Mouse (Mus musculus) cerebellum, postnatal 14 days (tissue): ENCODE measurements around the gene Tac2.
A peak's percentile ranks its signal among the peaks of the same experiment; 100 is the strongest.

Experiments
- DNase-seq, 2 experiments: peaks; one replicate each; pipeline ENCODE4 v3.0.0; 2021; ENCODE audit warnings: mixed read lengths in 2 of 2

Gene Tac2

DNA sequence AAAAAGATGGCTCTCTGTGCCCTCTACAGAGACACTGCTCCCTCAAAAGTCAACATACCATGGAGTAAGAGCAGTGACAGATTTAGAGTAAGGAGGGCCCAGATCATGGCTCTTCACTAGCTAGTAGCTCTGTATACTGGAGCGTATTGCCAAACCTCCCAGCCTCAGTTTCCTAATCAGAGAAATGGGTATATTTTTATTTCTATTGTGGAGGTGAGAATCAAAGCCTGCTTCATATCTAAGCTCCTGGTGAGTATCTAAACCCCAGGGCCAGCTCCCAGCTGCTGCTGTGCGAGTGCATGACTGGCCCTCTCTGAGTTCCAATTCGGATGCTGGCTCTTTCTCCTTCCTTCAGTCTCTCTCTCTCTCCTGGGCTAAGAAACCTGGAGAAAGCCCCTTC, at the start of gene Tac2:
Gene Tac2, plus strand, starts transcription at position 301 of the 400 bp plus-strand sequence.
- DNase-seq = no peak

DNA sequence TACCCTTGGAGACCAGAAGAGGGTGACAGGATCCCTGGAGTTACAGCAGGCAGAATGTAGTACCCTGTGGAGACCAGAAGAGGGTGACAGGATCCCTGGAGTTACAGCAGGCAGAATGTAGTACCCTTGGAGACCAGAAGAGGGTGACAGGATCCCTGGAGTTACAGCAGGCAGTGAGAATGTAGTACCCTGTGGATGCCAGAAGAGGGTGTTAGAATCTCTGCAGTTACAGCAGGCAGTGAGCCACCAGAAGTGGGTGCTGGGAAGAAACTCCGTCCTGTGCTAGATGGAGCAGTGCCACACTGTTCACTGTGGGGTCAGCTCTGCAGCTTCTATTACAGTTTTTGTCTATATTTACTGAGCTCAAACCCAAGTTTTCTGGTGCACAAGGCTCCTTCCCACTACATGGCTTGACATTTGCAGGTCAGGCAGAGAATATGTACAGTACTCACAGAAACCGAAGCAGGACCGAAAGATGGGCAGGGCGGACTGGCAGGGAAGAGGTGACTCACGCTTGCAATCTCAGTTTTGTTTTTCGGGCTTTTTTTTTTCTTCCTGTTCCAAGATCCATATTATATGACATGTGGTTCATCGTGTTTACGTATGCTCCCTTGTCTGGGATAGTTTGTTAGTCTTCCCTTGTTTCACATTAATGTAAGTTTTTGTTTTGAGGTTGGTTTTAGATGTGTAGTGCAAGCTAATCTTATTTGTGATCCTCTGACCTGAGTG, 49.3 kb upstream of the Tac2 start:
- DNase-seq = peak; percentile 89 to 93

GRCm38 (mm10) chr10:127675859-127676398, 48.3 kb upstream of the Tac2 start:
- DNase-seq = no peak

GRCm38 (mm10) chr10:127676691-127677548, 47.4 kb upstream of the Tac2 start:
- DNase-seq = peak; percentile 95 to 96

DNA sequence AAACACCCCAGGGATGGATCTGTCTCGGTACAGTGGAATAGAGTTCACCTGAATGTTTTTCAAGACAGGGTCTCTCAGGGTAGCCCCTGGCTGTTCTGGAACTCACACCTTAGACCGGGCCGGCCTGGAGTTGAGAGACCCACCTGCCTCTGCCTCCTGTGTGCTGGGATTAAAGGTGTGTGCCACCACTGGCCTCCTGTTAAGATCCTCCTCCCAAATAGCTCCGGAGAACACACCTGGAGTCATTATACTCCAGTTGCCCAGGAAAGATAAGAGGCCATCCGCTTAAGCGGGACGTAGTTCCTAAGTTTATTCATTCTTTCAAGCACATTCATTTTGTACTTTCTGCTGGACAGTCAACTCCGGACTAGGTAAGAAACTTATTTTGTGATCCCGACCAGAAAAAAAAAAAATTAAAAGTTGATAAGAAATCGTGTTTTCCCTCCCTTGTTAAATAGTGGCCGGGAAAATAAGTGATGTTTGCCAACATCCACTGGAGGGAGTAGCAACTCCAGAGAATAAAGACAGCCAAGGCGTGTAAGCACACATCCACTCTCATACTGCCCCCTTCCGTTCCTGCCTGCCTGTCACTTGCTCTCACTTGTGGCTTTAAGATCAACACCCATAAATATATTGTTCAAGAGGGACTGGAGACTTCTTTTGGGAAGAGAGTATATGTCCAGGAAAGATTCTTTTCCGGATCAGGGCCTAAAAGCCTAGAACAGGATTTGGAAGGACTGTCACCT, 46.5 kb upstream of the Tac2 start:
- peak; percentile 61 to 75 for DNase-seq

- DNase-seq = no peak
These were observed 45.1 kb upstream of the Tac2 start for GRCm38 (mm10) chr10:127679208-127679607.

- no peak for DNase-seq
These were observed 44.4 kb upstream of the Tac2 start for GRCm38 (mm10) chr10:127679881-127680280.

DNA sequence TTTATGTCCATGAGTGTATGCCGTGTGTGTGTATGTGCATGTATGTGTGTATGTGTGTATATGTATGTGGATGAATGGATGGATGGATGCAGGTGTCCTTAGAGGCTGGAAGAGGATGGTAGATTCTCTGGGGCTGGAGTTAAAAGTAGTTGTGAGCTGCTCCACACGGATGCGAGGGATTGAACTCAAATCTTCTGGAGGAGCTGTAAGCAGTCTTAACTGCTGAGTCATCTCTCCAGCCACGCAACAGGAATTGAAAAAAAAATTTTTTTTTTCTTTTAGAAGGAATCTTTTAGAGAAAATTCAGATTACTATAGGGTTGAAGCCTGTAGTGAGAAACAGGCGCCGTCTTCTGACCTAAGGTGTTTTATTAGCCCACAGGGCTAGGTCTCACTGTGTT, 41.4 kb upstream of the Tac2 start:
- DNase-seq = no peak

- no peak for DNase-seq
These were observed 33.2 kb upstream of the Tac2 start for GRCm38 (mm10) chr10:127691053-127691452.

DNA sequence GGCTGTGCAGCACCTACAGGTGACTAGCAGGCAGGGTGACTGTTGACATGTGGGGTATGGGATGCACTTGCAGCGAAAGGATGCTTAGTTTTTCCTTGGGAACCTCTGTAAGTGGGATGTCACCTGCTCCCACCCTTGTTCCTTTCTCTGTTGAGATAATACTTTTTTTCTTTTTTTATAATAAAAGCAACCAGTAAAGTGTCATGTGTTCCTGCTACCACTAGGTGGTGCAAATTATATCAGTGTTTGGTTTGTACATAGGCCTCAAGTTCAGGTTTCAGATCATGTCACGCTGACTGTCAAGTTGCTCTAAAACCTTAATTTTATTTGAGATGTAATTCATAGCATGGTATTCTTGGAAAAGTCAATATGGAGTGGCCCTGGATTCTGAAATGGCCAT, 29.6 kb upstream of the Tac2 start:
- DNase-seq = peak; percentile 36 to 44

DNA sequence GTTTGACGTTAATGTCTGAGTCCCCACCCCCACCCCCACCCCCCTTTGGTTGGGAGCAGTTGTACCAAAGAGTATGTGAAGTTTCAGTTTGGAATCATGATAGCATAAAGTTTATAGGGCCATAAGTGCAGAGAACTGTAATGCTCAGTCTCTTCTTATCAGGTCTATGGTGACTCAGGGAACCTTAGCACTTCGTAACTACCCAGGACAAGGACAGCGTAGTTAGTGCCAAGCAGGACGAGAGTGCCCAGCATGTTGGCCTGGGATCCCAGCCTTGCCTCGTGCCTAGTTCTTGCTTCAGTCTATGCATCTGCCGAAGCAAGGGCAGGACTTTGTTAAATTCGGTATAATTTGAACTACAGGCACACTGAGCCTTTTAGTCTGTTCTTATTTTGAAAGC, 28.5 kb upstream of the Tac2 start:
- no peak for DNase-seq

- no peak for DNase-seq
These were observed 25.3 kb upstream of the Tac2 start for GRCm38 (mm10) chr10:127698966-127699365.

- DNase-seq = no peak
These were observed 21.0 kb upstream of the Tac2 start for GRCm38 (mm10) chr10:127703299-127703698.

GRCm38 (mm10) chr10:127704293-127704692, 20.0 kb upstream of the Tac2 start:
- no peak for DNase-seq

DNA sequence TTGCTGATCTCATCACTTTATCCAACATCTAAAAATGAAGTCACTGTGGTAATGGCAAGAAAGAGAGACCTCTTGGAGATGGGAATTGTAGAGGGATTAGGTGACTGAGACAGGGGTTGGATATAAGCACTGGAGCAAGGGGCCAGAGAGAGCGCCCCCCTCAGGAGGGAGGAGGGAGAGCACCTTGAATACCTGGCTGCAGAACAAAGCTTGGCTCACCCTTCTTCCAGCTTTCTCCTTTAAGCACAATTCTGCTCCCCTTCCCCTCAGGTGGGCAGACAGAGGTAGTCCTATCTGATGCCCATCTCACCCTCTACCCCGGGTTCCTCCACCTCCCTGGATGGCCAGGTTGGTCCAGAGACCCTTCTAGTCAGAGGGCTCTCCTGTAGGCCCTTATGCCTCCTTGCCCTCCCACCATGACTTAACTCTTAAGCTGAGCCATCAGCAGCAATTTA, 19.5 kb upstream of the Tac2 start, which contains the start of gene Myo1a:
Gene Myo1a, plus strand, starts transcription at position 405 of the 455 bp plus-strand sequence.
- no peak for DNase-seq

DNA sequence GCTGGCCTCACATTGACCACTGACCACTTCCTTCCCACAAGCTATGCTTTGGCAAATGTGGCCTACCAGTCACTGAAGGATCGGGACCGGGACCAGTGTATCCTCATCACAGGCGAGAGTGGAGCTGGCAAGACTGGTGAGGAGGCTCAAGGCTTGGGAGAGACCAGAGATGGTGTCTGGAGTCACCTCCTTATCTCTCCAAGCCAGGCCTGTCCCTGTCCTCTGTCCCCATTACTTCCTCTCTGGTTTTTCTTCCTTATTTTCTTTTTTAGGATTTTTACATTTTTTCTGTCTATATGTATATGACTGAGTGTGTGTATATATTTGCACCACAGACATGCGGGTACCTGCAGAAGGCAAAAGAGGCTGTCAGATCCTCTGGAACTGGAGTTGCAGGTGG, 18.5 kb upstream of the Tac2 start:
- no peak for DNase-seq

DNA sequence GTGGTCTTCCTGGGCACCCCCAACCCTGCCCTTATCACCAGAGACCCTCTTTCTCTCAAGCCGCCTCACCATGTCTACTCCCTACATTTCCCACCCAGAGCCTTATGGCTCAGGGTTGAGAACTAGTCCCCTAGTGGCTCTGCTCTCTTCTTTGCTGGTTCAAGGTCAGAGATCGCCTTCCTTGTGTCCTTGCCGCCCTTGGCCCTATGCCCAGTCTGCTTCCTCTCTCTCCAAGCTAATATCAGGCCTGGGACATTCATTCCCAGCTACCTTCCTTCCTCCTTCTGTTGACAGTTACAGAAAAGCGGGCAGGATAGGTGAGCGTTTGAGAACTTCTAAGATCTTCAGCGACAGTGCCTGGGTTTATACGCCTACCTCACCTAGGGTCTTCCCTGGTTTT, 16.6 kb upstream of the Tac2 start:
- peak in 1 of 2 experiments; percentile 42 for DNase-seq

DNA sequence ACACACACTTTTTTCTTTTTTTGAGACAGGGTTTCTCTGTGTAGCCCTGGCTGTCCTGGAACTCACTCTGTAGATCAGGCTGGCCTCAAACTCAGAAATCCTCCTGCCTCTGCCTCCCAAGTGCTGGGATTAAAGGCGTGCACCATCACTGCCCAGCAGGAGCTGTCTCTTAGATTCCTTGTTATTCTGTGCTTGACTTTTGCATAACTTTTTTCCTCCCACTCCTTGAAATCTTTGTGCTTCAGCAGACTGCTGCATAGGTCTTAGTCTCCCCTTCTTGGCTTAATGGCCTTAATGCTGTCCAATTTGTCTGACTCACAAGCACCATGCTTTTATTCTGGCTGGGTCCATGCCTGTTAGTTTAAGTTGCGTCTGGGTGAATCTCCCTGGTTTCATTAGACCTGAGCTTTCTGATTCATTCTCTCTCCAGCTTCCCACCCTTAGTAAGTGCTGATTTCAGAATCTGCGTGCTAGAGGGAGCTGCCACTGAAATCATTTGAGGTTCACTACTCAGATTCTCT, 15.4 kb upstream of the Tac2 start:
- no peak for DNase-seq

DNA sequence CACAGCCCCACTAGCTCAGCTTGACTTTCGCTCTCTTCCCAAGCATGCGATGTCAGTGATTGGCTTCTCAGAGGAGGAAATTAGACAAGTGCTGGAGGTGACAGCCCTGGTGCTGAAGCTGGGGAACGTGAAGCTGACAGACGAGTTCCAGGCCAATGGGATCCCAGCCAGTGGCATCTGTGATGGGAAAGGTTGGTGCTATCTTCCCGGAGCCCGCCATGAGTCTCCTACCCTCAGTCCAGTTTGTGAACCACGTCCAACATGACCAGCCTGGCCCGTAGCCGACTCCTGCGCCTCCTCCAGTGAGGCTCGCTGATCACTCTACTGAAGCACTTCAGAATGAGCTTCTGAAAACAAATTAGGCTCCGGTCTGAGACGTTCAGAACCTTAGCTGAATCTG, 13.9 kb upstream of the Tac2 start:
- DNase-seq = peak; percentile 80 to 86

- no peak for DNase-seq
These were observed 11.5 kb upstream of the Tac2 start for GRCm38 (mm10) chr10:127712736-127713135.

DNA sequence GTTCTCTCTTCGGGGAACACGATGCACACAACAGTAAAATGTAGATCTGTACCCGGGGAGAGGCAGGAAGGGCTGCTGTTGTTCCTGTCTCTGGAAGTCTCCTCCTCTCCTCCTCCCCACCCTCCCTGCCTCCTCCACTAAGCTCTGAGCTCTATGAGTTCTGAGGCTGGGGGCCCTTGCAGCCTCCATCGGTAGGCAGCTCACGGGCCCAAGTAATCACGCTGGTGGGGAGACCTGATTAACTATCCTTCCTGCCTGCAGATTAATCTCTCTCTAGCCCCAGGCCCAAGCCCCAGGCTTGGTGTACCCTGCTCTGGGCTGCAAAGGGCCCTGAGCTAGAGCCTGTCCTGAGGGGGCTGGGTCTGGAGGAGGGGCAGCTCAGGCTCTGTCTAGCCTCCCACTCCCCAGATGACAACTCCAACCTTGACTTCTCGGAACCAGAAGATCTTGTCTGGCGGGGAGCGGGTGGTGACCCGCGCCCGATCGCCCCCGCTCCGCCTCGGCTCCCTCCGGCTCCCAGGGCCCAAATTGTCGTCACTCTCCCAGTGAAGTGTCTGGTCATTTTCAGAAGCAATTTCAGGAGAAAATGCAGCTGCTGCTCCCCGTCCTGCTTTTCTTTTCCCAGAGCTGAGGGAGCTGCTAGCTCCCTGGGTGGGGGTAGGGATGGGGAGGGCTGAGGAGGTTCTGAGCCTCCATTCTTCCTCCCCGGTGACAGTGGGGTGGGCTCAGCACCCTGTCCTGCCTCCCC, 2.4 kb upstream of the Tac2 start:
- no peak for DNase-seq

DNA sequence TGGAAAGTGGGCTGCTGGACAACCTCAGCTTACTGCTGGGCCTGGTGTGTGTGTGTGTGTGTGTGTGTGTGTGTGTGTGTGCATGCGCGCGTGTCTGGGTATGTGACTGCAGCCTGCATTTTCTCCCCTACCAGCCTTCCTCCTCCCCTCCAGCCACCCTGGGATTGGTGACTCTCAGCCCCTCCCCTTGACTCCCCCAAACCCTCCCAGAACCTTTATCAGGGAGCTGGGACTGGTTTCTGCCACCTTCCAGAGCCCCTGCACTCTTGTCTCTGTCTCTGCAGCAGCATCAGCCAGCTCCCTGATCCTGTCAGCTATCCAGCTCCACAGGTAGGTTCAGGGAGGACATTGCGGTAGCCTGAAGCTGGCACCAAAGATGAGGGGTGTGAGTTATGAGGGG, 858 bp downstream of the Tac2 start:
- no peak for DNase-seq
